Mouse (Mus musculus) limb, embryonic 14.5 days (tissue): ENCODE measurements at regions not wholly inside any gene's neighbourhood (a gene's known extent, or its start where the extent isn't known, plus 50 kb on each side); places are given as distances from the start of the nearest gene placed in this dataset.
A peak's percentile ranks its signal among the peaks of the same experiment; 100 is the strongest.

ENCODE experiments used
- ATAC-seq: fragments of 200-750 bp; cut with Nextera tagmentation; 2 replicates; pipeline ENCODE4 v1.8.0; 2017; ENCODE audit warnings: low read depth, moderate number of reproducible peaks, moderate TSS enrichment; ENCODE audit not compliant: low FRiP score
- DNase-seq: peaks from one replicate; pipeline ENCODE4 v3.0.0-alpha.2; 2015; ENCODE audit warnings: low spot score
- H3K27ac ChIP-seq: fragments of 300-500 bp; sonication (generic); replicated peaks from 2 replicates; pipeline ENCODE4 v1.5.1; 2014; ENCODE audit warnings: low read depth, mild to moderate bottlenecking, low read length, moderate library complexity, mixed read lengths
- H3K27me3 ChIP-seq: fragments of 300-500 bp; sonication (generic); 2 replicates; pipeline ENCODE4 v1.6.1; 2014; ENCODE audit warnings: low read length, mixed read lengths; ENCODE audit not compliant: control insufficient read depth, insufficient read depth
- H3K36me3 ChIP-seq: fragments of 300-500 bp; sonication (generic); 2 replicates; pipeline ENCODE4 v1.6.1; 2014; ENCODE audit warnings: mild to moderate bottlenecking, low read length, moderate library complexity, mixed read lengths; ENCODE audit not compliant: control insufficient read depth, insufficient read depth
- H3K4me1 ChIP-seq: fragments of 300-500 bp; sonication (generic); 2 replicates; pipeline ENCODE4 v1.6.1; 2014; ENCODE audit warnings: antibody characterized with exemption, low read length, mixed read lengths; ENCODE audit not compliant: control insufficient read depth, insufficient read depth
- H3K4me2 ChIP-seq: fragments of 300-500 bp; sonication (generic); replicated peaks from 2 replicates; pipeline ENCODE4 v1.6.1; 2014; ENCODE audit warnings: low read depth, mild to moderate bottlenecking, low read length, moderate library complexity; ENCODE audit not compliant: severe bottlenecking
- H3K4me3 ChIP-seq: fragments of 300-500 bp; sonication (generic); replicated peaks from 2 replicates; pipeline ENCODE4 v1.5.1; 2014; ENCODE audit warnings: low read length
- H3K9ac ChIP-seq: fragments of 300-500 bp; sonication (generic); 2 replicates; pipeline ENCODE4 v1.6.1; 2014; ENCODE audit warnings: mild to moderate bottlenecking, low read depth, low read length, moderate library complexity; ENCODE audit not compliant: severe bottlenecking
- H3K9me3 ChIP-seq: fragments of 300-500 bp; sonication (generic); 2 replicates; pipeline ENCODE4 v1.6.1; 2016; ENCODE audit warnings: low read length; ENCODE audit not compliant: control insufficient read depth
- POLR2A ChIP-seq: fragments of 200-500 bp; IDR thresholded peaks from 2 replicates; pipeline ENCODE4 v1.8.0; 2012; ENCODE audit warnings: inconsistent platforms, mild to moderate bottlenecking, moderate library complexity, borderline replicate concordance; ENCODE audit not compliant: insufficient read depth, insufficient read length; ENCODE audit errors: extremely low read depth
- WGBS: fragments of 180-500 bp; shearing (Covaris S2); extraction: QIAGEN DNeasy Blood & Tissue Kit; methylation state at CpG from one replicate; pipeline ENCODE4 v1.1.7; 2014; 5-methylcytosine and 5-hydroxymethylcytosine counted together

- 48% methylated on average over 4 of the region's 4 CpGs for WGBS
- H3K9ac ChIP-seq, result no peak overlapping the region
- no peak overlapping the region for H3K4me3 ChIP-seq
- no peak overlapping the region for H3K27ac ChIP-seq
- no peaks in the 10 kb centered on the region for H3K9me3 ChIP-seq
- no peaks in the 10 kb centered on the region for H3K27me3 ChIP-seq
- no peak for TF ChIP-seq POLR2A
- ATAC-seq (no peak), DNase-seq (peak; percentile 22)
- no peaks in the 10 kb centered on the region for H3K36me3 ChIP-seq
- no peak overlapping the region for H3K4me2 ChIP-seq
- 0 out of 2 replicates have a peak, but pooled peaks cover 4% of the 10 kb centered on the region for H3K4me1 ChIP-seq
Measured at GRCm38 (mm10) chr1:33245186-33245585, 424.4 kb downstream of the Prim2 start.

DNA sequence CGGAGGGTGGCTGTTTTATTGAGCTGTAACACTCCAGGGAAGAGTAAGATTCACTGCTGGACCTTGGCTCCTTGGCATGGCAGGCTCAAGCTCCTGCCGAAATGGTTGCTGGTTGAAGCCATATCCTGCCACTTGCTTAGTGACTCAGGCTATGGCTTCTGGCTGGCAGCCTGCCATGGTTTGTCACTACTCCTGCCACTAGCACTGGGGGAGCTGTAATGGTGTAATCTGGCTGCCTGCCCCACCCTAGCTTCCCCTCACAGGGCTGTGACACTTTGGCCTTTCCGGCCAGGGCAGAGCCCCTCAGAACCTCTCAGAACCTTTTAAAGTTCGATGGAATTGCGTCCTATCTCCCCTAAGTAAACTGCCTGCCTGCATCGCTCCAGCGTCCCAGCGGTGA lies 424.9 kb downstream of the Prim2 start:
- ATAC-seq, result no peak
- TF ChIP-seq POLR2A, result no peak
- Histone ChIP-seq H3K36me3 (no peaks in the 10 kb centered on the region), H3K4me2 (no peak overlapping the region), H3K9ac (no peak overlapping the region), H3K27me3 (no peaks in the 10 kb centered on the region), H3K9me3 (no peaks in the 10 kb centered on the region), H3K27ac (no peak overlapping the region), H3K4me1 (0 out of 2 replicates have a peak, but pooled peaks cover 4% of the 10 kb centered on the region), H3K4me3 (no peak overlapping the region)
- DNase-seq, result no peak
- WGBS, result 65% methylated on average over 8 of the region's 8 CpGs

DNA sequence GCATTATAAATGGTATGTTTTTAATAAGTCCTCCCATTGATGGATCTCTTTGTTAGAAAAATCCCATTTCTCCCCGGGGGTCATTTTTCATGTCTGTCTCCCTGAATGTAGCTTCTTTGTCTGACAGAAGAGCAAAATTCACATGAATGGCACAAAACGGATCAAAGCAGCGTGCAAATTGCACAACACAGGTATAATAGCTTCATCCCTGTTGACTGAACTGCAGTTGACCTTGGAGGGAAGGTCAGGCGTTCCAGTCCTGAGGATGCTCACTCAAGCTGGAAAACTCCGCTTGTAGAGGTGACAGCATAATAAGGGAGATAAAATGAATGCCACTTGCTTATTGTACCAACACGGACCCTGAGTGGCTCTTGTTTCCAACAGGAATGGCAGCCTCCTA lies 446.6 kb downstream of the Prim2 start:
- no peak for ATAC-seq
- 85% methylated on average over 6 of the region's 6 CpGs for WGBS
- H3K27me3 ChIP-seq, result no peaks in the 10 kb centered on the region
- H3K36me3 ChIP-seq, result no peaks in the 10 kb centered on the region
- no peak overlapping the region for H3K9ac ChIP-seq
- DNase-seq, result no peak
- H3K4me3 ChIP-seq, result no peak overlapping the region
- H3K9me3 ChIP-seq, result no peaks in the 10 kb centered on the region
- H3K4me2 ChIP-seq, result no peak overlapping the region
- H3K27ac ChIP-seq, result no peak overlapping the region
- no peak for TF ChIP-seq POLR2A
- H3K4me1 ChIP-seq, result no peaks in the 10 kb centered on the region

DNA sequence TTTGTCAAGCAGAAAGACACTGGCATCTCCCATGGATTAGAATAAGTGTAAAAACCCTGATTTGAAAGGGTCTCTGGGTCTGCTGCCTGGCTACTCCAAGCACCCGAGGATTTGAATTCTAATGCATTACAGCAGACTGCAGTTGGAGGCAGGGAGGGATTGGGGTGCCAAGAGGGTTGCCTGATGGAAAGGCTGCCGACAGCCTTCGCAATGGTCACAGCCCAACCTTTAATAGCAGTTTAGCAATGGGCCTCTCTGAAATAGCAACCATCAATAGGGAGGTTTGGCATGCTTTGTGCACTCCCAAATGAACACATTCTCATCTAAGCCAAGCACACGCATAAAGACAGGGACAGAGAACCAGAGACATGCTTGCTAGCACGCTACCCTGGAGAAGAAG lies 454.8 kb downstream of the Prim2 start:
- Histone ChIP-seq H3K27ac (no peak overlapping the region), H3K4me1 (no peaks in the 10 kb centered on the region), H3K36me3 (no peaks in the 10 kb centered on the region), H3K9me3 (no peaks in the 10 kb centered on the region), H3K27me3 (no peaks in the 10 kb centered on the region), H3K4me2 (no peak overlapping the region), H3K4me3 (no peak overlapping the region), H3K9ac (no peak overlapping the region)
- DNase-seq (no peak), ATAC-seq (no peak)
- WGBS, result 69% methylated on average over 5 of the region's 5 CpGs
- no peak for TF ChIP-seq POLR2A

DNA sequence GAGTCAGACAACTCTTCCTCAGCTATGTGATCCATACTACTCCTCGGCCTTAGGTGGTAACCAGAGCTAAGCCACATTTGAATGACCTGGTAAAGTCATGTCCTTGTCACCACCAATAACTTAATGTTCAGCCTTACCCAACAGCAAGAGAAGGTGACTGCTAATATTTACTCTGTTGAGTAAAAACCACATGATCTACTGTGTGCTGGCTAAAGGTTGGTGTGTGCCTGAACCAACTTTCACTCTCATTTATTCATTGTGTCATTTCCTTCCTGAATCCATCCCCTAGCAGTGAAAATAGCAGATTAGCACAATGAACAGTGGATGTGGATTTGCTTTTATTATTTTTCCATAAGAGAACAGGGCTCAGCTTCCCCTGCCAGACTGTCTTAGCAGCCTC lies 455.2 kb downstream of the Prim2 start:
- Histone ChIP-seq H3K36me3 (no peaks in the 10 kb centered on the region), H3K4me3 (no peak overlapping the region), H3K9ac (no peak overlapping the region), H3K4me2 (no peak overlapping the region), H3K27ac (no peak overlapping the region), H3K9me3 (no peaks in the 10 kb centered on the region), H3K27me3 (no peaks in the 10 kb centered on the region), H3K4me1 (no peaks in the 10 kb centered on the region)
- DNase-seq (no peak), ATAC-seq (no peak)
- WGBS, result 84% methylated on average over 1 of the region's 1 CpGs
- TF ChIP-seq POLR2A, result no peak

GRCm38 (mm10) chr1:33201571-33202189 lies 467.9 kb downstream of the Prim2 start:
- Histone ChIP-seq H3K9ac (no peak overlapping the region), H3K4me1 (no peaks in the 10 kb centered on the region), H3K27ac (no peak overlapping the region), H3K4me2 (no peak overlapping the region), H3K27me3 (no peaks in the 10 kb centered on the region), H3K4me3 (no peak overlapping the region), H3K9me3 (no peaks in the 10 kb centered on the region), H3K36me3 (no peaks in the 10 kb centered on the region)
- WGBS, result 32% methylated on average over 6 of the region's 6 CpGs
- no peak for DNase-seq
- no peak for ATAC-seq
- no peak for TF ChIP-seq POLR2A
